Mouse (Mus musculus) forelimb bud, embryonic 11.5 days (tissue): ENCODE data around the gene Chfr.
"Not testable (repeated sequence)": the region's sequence is repeated elsewhere in the genome, so short reads cannot be mapped to it uniquely, and the experiment has no call there.

ENCODE experiments used
- DNase-seq: peaks from one replicate; pipeline ENCODE4 v3.0.0-alpha.2; 2012; ENCODE audit warnings: low read depth, low spot score

The Chfr gene

DNA sequence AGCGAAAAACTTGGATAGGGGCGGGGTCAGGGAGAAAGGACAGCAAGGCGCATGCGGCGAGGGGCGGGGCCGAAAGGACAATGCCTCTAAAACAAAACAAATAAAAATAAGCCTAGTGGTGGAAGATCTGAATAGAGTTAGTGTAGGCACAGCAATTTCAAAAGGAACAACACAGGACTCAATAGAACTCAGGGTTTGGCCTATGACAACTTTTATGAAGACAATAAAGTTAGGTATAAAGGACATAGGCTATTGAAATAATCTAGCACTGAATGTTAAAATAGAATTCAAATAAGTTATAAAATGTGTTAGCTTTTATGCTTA, 27.4 kb upstream of the Chfr start:
- no peak for DNase-seq

DNA sequence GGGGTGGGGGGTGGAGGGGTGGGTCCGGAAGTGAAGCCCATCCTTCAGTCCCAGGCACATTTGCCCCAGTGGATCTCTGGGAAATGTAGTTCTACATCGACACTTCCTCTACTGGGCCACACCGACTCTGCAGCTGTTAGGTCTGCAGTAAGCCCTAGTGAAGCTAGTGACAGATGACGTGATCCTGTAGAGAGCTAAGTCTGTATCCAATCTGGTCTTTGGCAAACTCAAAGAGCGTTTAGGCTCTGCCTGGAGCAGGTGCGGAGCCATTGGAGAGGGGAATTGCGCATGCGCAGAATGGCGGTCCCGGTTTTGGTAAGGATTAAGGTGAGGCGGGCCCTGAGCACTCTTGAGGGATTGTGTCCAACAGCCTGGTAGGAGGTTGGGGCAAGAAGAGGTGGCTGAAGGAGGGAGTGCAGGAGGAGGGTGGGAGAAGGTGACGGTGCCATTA, 25.6 kb upstream of the Chfr start, which contains the start of gene Zfp605:
Gene Zfp605, plus strand, starts transcription at position 102 of the 451 bp plus-strand sequence.
- peak; percentile 84 for DNase-seq

DNA sequence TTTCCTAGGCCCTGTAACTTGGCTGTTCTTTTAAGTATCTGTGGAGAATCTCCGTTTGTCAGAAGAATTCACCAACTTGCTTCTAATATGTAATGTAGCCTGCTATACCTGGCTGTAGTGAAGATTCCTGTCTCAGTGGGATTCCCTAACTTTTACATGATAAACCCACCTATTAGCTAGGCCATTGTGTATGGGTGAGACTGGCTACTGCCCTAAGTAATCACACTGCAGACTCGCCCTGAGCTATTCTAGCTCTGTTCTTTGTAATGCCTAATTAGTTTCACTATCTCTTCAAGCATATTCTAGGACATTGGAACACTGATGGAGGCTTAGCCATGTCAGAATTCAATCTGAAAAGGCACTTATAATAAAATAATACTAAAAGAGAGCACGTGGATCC, 13.3 kb upstream of the Chfr start:
- DNase-seq: not testable (repeated sequence)

DNA sequence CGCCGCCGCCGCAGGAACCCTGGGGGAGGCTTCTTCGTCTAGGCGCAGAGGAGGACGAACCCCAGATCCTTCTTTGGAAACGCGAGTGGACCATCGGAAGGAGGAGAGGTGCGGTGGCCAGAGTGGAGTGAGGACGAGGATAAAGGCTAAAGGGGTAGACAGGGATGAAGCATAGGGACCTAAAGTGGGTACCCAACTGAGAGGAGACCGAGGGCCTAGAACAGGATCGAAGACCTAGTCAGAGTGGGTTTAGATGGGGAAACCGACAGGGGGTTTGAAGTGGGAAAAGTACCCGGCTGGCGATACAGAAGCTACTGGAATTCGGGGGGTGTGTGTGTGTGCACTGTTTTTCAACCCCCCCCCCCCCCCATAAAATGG, 434 bp downstream of the Chfr start:
- DNase-seq: no peak

DNA sequence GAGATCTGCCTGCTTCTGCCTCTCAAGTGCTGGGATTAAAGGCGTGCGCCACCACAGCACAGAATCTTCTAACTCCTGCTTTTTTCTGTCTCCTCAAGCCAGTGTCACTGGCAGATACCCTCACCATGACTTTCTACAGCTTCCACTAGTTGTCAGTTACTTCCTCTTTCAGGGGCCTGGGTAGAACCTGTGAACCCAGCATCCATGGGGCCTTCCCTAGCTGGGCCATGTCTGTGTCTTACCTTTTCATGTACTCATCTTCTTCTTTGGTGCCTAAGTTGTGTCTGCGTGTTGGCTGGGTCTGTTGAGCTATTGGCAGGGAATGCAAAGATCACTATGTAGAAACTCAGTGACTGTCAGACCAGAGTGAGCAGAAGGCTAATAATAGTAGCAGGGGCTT, 2.2 kb downstream of the Chfr start:
- no peak for DNase-seq

DNA sequence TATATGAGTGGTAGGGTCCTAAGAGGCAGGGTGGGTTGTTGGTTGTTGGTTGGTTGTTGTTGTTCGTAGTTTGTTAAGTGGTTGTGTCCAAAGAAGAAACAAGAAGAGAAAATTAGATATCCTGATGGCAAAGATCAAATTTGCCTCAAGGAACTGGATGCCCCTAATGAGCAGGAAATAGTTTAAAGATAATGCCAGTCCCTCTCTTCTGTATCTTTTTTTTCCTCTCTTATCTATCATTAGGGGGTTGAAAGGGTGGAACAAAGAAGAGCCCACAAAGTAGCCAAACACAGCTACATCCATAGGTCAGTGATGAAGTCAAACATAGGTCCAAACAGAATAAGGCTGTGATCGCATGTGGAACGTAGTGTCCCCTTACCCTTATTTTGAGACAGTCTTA, 3.7 kb downstream of the Chfr start:
- no peak for DNase-seq

DNA sequence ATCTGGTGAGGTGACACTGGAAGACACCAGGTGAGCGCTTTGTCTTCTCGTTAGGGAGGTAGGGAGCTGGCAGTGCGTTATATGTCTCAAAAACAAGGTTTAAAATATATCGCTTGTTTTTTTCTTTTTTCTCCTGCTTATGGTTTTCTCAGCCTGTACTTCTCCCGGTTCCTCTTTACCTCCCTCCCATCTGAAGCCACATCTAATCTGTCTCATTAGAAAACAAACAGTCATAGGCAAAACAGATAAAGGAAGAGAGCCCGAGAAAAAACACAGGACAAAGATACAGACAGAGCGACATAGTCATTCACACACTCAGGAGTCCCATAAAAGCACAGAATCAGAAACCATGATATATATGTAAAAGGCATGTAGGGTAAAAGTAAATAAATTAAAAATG, 4.8 kb downstream of the Chfr start:
- no peak for DNase-seq

DNA sequence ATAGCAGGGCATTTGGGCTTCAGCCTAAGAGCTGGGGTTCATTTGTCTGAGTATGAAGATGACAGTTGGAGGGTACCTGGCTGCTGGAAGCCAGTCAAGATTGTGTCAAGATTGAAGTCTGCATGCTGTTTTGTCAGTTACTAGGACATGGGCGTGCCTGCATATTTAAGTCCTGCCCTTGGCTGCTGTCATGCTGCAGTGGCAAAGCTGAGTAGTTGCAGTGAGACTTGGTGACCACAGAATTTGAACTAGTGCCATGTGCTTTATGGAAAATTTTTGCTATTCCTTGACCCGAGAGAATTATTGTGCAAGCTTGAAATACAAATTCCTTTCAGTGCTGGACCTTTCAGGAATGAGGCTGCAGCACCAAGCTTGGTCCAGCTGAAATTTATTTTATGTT, 6.7 kb downstream of the Chfr start:
- DNase-seq: no peak

DNA sequence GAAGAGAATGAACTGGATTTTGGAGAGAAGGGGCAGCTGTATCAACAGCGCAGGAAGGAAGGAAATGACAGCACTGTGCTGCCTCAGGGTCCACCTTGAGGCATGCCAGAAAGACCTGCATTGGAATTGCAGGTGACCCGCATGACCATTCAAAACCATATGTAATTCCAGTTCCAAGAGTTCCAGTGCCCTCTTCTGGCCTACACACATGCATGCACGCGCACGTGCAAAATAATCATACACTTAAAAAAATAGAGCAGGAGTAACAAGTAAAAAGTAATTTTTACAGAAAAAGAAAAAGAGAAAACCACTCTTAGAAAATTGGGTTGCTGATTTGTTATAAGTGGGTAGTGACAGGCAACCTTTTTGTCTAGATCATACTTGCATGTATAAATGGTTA, 7.4 kb downstream of the Chfr start:
- DNase-seq: peak; percentile 4

DNA sequence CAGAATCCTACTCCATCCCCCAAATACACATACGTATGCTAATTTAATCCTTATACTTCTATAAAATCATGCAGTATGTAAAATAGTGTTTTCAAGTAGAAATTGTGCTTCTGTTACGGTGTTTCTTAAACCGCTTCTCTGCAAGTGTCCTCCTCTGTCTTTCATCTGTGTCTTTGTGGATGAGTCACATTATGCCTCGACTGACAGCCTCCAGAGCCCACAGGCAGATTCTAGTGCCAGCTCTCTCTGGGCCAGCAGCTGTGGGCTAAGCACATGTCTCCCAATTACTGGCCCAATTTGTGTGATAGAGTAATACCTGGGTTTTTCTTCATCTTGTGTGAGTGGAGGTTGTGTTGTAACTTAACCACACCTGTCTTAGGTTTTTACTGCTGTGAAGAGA, 33.7 kb downstream of the Chfr start:
- DNase-seq: no peak

DNA sequence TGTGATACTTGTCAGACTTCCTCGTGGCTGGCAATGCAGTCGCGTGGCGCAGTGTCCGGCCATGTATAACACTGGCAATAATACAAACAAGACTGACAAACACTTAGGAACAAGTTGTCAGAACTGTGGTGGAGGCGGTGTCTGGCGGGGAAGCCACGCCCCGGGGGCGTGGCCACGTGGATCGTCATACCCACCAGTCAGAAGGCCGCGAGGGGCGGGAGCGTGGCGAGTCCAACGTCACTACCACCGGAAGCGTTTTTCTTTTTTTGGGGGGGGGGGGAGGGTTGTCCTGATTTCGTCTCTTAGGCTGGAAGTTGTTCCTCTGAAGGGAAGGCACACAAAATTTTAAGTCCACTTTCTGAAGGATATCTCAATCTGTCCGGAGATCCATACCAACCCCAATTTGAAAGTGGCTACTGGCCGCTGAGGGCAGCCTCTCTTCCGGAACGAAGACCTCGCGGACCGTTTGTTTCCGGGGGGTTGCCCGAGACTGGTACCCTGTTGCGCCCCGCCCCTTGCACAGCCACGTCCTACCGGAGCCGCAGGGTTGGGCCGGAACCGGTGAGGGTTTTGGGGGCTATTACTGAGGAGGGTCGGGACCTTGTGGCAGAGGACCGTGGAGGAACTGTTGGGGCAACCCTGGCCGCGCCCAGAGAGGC, 40.8 kb downstream of the Chfr start, which contains the start of gene Golga3:
Gene Golga3, plus strand, starts transcription at position 340 of the 659 bp plus-strand sequence.
- DNase-seq: peak; percentile 97

DNA sequence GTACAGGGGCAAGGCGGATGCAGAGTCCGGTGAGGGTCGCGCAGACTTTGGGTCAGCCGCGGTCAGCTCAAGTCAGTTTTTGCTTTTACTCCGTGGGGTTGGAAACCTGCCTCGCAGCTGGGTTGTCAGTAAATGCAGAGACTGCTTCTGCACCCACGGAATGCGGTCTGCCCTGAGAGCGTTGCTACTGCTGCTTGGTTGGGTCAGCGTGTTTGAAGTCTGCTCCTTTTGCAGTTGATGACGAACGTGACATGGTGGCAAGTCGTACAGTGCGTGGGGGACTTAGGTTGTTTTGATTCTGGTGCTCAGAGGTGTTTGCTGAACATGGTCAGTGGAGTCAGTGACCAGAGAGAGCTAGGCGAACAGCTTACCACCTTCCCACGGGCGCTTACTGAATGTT, 41.4 kb downstream of the Chfr start:
- no peak for DNase-seq

DNA sequence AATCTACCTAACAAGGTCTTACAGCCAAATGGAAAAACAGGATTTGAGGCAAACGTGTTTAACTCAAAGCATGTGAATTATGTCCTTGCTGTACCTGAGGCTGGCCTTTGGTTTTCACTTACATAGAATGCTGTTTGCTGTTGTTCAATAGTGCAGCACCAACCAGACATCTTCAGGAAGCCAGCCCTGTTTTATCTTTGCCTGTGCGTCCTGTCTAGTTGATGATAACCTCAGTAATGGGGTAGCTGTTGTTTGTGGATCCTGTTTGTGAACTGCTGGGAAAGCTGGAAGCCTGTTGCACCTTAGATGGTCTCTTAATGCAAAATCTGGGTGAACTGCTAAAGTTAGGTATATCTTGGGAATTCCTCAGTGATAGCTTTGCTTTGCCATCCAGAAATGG, 43.0 kb downstream of the Chfr start:
- no peak for DNase-seq

DNA sequence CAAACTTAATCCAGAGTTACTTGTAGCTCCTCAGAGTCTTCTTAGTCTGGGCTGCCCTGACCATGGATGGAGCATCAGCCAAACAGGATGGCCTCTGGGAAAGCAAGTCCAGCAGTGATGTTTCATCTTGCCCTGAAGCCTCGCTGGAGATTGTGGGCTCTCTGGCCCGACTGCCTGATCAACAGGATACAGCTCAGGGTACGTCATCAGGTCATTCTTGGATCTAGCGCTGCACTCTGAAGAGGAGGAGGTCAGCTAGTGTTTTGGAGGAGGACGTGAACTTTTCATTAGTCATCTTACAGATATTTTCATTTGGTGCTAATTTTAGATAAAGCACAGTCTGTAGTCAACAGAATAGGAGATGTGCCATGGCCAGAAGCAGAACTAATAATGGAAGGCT, 46.1 kb downstream of the Chfr start:
- no peak for DNase-seq

DNA sequence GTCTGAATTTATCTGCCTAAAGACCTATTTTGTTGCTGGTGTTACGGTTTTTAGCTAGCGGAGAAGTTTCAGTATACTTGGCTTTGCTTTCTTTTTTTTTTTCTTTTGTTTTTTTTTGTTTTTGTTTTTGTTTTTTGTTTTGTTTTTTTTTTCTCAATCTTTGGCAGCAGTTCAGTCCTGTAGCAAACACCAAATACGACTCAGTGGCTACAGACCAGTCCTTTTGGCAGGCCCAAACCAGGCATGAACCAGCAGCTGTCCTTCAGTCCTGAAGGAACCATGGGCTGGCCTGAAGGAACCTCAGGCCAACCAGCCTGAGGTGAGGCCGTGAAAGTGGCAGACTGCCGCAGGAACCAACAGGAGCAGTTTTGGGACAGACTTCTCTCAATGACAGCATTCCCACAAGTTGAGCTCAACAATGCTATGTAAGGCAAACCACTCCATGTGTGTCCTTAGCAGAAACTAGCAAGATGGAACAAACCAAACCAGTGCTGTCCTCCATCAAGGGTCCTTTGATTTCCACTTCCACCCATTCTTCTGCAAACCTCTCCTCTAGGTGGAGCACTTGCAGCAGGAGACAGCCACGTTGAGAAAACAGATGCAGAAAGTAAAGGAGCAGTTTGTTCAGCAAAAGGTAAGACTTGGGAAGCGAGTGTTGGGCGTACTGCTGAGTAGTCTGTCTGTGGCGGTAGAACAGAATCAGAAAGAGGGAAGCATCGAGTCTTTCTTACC, 67.7 kb downstream of the Chfr start:
- DNase-seq: no peak

DNA sequence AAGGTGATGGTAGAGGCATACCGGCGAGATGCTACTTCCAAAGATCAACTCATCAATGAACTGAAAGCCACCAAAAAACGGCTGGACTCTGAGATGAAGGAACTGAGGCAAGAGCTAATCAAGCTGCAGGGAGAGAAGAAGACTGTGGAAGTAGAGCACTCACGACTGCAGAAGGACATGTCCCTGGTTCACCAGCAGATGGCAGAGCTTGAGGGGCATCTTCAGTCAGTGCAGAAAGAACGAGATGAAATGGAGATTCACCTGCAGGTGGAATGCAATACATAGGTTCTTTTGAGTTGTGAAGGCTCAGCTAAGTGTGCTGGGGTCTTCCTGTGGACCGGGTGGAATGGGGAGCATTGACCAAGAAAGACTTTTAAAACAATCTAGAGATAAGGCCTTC, 69.1 kb downstream of the Chfr start:
- no peak for DNase-seq

DNA sequence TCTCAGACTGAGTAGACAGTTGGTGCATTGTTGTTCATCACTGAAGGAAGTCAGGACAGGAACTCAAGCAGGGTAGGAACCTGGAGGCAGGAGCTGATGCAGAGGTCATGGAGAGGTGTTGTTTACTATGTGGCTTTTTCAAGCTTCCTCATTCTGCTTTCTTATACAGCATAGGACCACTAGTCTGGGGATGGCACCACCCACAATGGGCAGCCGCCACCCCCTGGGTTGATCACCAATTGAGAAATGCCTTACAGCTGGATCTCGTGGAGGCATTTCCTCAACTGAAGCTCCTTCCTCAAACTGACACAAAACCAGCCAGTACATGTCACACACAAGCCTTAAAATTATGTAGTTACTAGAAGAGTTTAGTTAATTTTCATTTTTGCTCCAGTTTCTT, 75.7 kb downstream of the Chfr start:
- no peak for DNase-seq

DNA sequence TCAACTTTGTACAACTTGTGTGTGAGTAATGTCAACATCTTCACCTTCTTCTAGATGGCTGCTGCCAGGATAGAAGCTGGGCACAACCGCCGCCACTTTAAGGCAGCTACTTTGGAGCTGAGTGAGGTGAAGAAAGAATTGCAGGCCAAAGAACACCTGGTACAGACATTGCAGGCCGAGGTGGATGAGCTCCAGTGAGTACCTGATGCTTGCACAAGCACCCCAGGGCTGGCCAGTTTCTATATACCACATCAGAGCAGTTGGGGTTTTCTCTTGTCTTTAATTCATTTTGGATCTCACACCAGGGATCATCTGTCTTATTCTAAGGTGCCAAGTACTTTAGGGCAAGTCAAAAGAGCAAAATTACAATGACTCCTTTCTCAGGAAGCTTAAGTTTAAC, 81.1 kb downstream of the Chfr start:
- DNase-seq: no peak

DNA sequence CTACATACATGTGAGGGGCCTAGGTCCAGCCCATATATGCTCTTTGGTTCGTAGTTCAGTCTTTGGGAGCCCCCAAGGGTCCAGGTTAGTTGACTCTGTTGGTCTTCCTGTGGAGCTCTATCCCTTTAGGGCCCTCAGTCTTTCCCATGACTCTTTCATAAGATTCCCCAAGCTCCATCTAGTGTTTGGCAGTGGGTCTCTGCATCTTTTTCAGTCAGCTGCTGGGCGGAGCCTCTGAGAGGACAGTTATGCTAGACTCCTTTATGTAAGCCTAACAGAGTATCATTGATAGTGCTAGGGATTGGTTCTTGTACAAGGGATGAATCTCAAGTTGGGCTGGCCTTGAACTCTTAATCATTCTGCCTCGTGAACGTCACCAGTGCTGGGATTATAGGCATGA, 84.7 kb downstream of the Chfr start:
- DNase-seq: no peak
